Mouse (Mus musculus) bone marrow, adult 2 months (tissue): ENCODE data around the gene Dnlz.

Experiments
- CTCF ChIP-seq: fragments of 200-500 bp; IDR thresholded peaks from 2 replicates; pipeline ENCODE4 v1.5.1; 2011; ENCODE audit warnings: low read length, control low read depth; ENCODE audit not compliant: control insufficient read depth, insufficient read depth
- POLR2A ChIP-seq: fragments of 200-500 bp; IDR thresholded peaks from 2 replicates; pipeline ENCODE4 v1.6.1; 2011; ENCODE audit warnings: low read depth, mild to moderate bottlenecking, control low read depth, low read length, borderline replicate concordance; ENCODE audit not compliant: control insufficient read depth

- TF ChIP-seq POLR2A, result no peak
- no peak for TF ChIP-seq CTCF
Observed at GRCm38 (mm10) chr2:26302005-26302503, 49.9 kb downstream of the Dnlz start.
